Mouse (Mus musculus): Measurements from ENCODE around the gene AC109138.7.

DNA sequence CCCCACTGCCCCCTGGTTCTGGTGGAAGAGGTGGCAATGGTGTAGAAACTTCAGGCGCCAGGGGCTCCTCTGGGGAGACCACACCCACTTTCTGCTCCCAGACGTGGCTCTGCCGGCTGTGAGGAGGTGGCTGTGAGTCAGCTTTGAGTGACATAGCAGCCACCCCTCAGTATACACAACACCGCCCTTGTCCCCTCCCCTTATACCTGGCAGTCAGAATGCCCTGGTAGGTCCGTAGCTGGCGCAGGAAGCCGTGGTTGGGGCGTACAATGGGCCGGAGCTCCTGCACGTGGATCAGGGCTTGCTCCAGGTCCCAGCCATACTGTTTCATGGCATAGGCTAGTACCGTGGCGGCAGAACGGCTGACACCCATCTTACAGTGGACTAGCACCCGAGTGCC, 49.5 kb downstream of the AC109138.7 start:
- TF ChIP-seq POLR2A (IDR thresholded peaks at IDR 0.05; ENCODE audit: insufficient read length, low read depth), result no peak
- no peak for TF ChIP-seq POLR2AphosphoS2 (IDR thresholded peaks at IDR 0.05; ENCODE audit: insufficient read length, low read depth)
- TF ChIP-seq MAX (IDR thresholded peaks at IDR 0.05; ENCODE audit: low read depth), result no peak
- no peak for TF ChIP-seq SRF (IDR thresholded peaks at IDR 0.05; ENCODE audit: control insufficient read depth, insufficient read length, low read depth)
- TF ChIP-seq E2F4 (IDR thresholded peaks at IDR 0.05; ENCODE audit: insufficient read depth), result no peak
- TF ChIP-seq MYOG (IDR thresholded peaks at IDR 0.05; ENCODE audit: control insufficient read depth in 1 of 3, insufficient read depth in 1 of 3, insufficient read length in 2 of 3, low read depth in 2 of 3), result no peak
- TF ChIP-seq CEBPB (IDR thresholded peaks at IDR 0.05; ENCODE audit: insufficient read depth, poor library complexity, severe bottlenecking), result no peak
- TF ChIP-seq USF1 (IDR thresholded peaks at IDR 0.05; ENCODE audit: low read depth), result no peak
- TF ChIP-seq TCF3 (IDR thresholded peaks at IDR 0.05; ENCODE audit: insufficient read length, low read depth), result no peak
- TF ChIP-seq TCF12 (IDR thresholded peaks at IDR 0.05; ENCODE audit: insufficient read depth, poor library complexity, severe bottlenecking), result no peak
- no peak for TF ChIP-seq REST (IDR thresholded peaks at IDR 0.05; ENCODE audit: insufficient read depth, insufficient read length)
- no peak for TF ChIP-seq MYOD1 (IDR thresholded peaks at IDR 0.05; ENCODE audit: control insufficient read depth in 1 of 3, insufficient read length in 2 of 3, low read depth in 2 of 3)
